Mouse (Mus musculus) gastrocnemius, adult 8-10 months (tissue): ENCODE data around the gene Elovl7. TPM values are rescaled to one million over a fixed set of nuclear protein-coding genes. Genes with fewer than 3 reads are reported as not detected.

Experiments
- total RNA-seq, 4 experiments: library from RNA; stranded (reverse); gene quantifications; 2 replicates each; pipeline ENCODE4 v1.2.4; 2022

The Elovl7 gene
- total RNA-seq, 4 experiments from 2014 or later = 0.11 to 0.19 (median 0.13) TPM; not detected in 1

Other genes starting within 250 kb of the Elovl7 start
- gene Smim15, start 170.0 kb upstream of the Elovl7 start, total RNA-seq = 10 to 100 TPM; 13.5 to 18.1 (median 15.7) TPM
- gene Ndufaf2, start 55.8 kb upstream of the Elovl7 start, total RNA-seq = 10 to 100 TPM; 13.2 to 16.5 (median 15.2) TPM
- 1 to 10 TPM; 4.9 to 7.0 (median 5.6) TPM for gene Ercc8, start 55.7 kb upstream of the Elovl7 start, total RNA-seq
- gene Depdc1b, start 101.9 kb downstream of the Elovl7 start, total RNA-seq = not detected
- 100 to 1,000 TPM; 257 to 339 (median 308) TPM for gene Pde4d, start 235.5 kb downstream of the Elovl7 start, total RNA-seq